ENCODE assay signal across 10 mouse cellular contexts in genomic region chr2:79369061-79369524, GRCm38 (mm10).
DNase-seq lines count a peak whose midpoint lies in the region; ATAC-seq lines count a peak whose summit lies in the region.
"Had no signal": no experiment of that assay in that cellular context is flagged by ENCODE, and none has a peak within 500 bp of the region (broad histone marks: within the 10 kb centered on the region; RNA-seq: fewer than 3 reads in every experiment).

No protein-coding gene starts in this region.

- no peaks in the 10 kb centered on the region for H3K27me3 ChIP-seq in liver, embryonic 16.5 days (ENCODE audit: control insufficient read depth, insufficient read depth, low read depth, low read length)
- no peaks in the 10 kb centered on the region for H3K27me3 ChIP-seq in forebrain, embryonic 14.5 days (replicated peaks; ENCODE audit: control insufficient read depth, insufficient read depth, low read length)
- H3K27me3 ChIP-seq: hindbrain, embryonic 13.5 days had no signal

- peaks cover 9% of the 10 kb centered on the region for H3K4me1 ChIP-seq in brown adipose tissue, adult 24 weeks (ENCODE audit: control insufficient read depth, insufficient read depth, insufficient read length, low read length)
- no peaks in the 10 kb centered on the region; the same call in 1 of the 2 replicates for H3K4me1 ChIP-seq in liver, embryonic 16.5 days (ENCODE audit: control insufficient read depth, low read depth, low read length)
- H3K4me1 ChIP-seq in forebrain, embryonic 14.5 days (ENCODE audit: control insufficient read depth, insufficient read depth, low read length) = no peaks in the 10 kb centered on the region

- no peaks in the 10 kb centered on the region for H3K36me3 ChIP-seq in liver, embryonic 16.5 days (ENCODE audit: control insufficient read depth, insufficient read depth)
- H3K36me3 ChIP-seq in forebrain, embryonic 14.5 days (ENCODE audit: control insufficient read depth, insufficient read depth, low read length) = no peaks in the 10 kb centered on the region
- H3K36me3 ChIP-seq: hindbrain, embryonic 13.5 days had no signal

- H3K9me3 ChIP-seq in liver, embryonic 16.5 days (replicated peaks; ENCODE audit: control insufficient read depth, low read length) = no peaks in the 10 kb centered on the region
- no peaks in the 10 kb centered on the region for H3K9me3 ChIP-seq in forebrain, embryonic 14.5 days (replicated peaks; ENCODE audit: control insufficient read depth, low read length)
- H3K9me3 ChIP-seq: hindbrain, embryonic 13.5 days had no signal

- ATAC-seq in liver, embryonic 16.5 days (ENCODE audit: low read depth) = peak; percentile 91
- ATAC-seq in forebrain, embryonic 14.5 days = no peak

- WGBS in liver, embryonic 16.5 days (ENCODE audit: insufficient replicate concordance) = 70% methylated on average over 7 of the region's 7 CpGs
- 77% methylated on average over 7 of the region's 7 CpGs for WGBS in forebrain, embryonic 14.5 days

- H3K4me3 ChIP-seq in brown adipose tissue, adult 24 weeks (ENCODE audit: insufficient read depth, low read depth, low read length) = no peak overlapping the region
- H3K4me3 ChIP-seq in liver, embryonic 16.5 days (ENCODE audit: low read depth, low read length) = no peak overlapping the region
- no peak overlapping the region for H3K4me3 ChIP-seq in forebrain, embryonic 14.5 days (ENCODE audit: low read depth, low read length)
- H3K4me3 ChIP-seq: hindbrain, embryonic 13.5 days had no signal

- no peak overlapping the region for H3K9ac ChIP-seq in liver, embryonic 16.5 days (ENCODE audit: low read depth, low read length)
- H3K9ac ChIP-seq in forebrain, embryonic 14.5 days (ENCODE audit: low read length) = no peak overlapping the region
- H3K9ac ChIP-seq: hindbrain, embryonic 13.5 days had no signal

- DNase-seq in lung, adult 18-20 months = peak; percentile 24 to 30
- no peak for DNase-seq in lung, postnatal 14 days
- DNase-seq in R1 (ENCODE audit: low read depth, low spot score) = peak; percentile 28
- no peak for DNase-seq in forebrain, embryonic 14.5 days (ENCODE audit: low spot score)
- no peak for DNase-seq in thymus, postnatal 25 days
- DNase-seq: cerebellum, postnatal 10 days; kidney, postnatal 4 days had no signal

- H3K4me2 ChIP-seq in liver, embryonic 16.5 days (ENCODE audit: low read depth, low read length) = no peak overlapping the region
- H3K4me2 ChIP-seq in forebrain, embryonic 14.5 days (ENCODE audit: low read length) = no peak overlapping the region
- H3K4me2 ChIP-seq: hindbrain, embryonic 13.5 days had no signal

- H3K27ac ChIP-seq in brown adipose tissue, adult 24 weeks (replicated peaks; ENCODE audit: low read depth, low read length) = peak overlapping the region; percentile 84
- H3K27ac ChIP-seq in liver, embryonic 16.5 days (ENCODE audit: low read length) = 0 out of 2 replicates have a peak overlapping the region, but pooled peaks have one; percentile 9
- no peak overlapping the region for H3K27ac ChIP-seq in forebrain, embryonic 14.5 days (ENCODE audit: low read depth, low read length)
- H3K27ac ChIP-seq: hindbrain, embryonic 13.5 days had no signal

Comparison
In these comparisons a context has a peak if more than half of its experiments do, and no peak if none do; other contexts are left out.
1. DNase-seq: peak in lung, adult 18-20 months (2 of 2) and R1 (single experiment); none in lung, postnatal 14 days (single experiment), forebrain, embryonic 14.5 days (single experiment) and thymus, postnatal 25 days (single experiment).